Mouse (Mus musculus) intestine, embryonic 16.5 days (tissue): ENCODE measurements around the gene Synpo2. TPM values are rescaled to one million over a fixed set of nuclear protein-coding genes. Genes with fewer than 3 reads are reported as not detected.

ENCODE experiments used
- ATAC-seq: fragments of 200-750 bp; cut with Nextera tagmentation; 2 replicates; pipeline ENCODE4 v1.8.0; 2017; ENCODE audit warnings: moderate TSS enrichment, moderate library complexity
- H3K27ac ChIP-seq: fragments of 300-500 bp; sonication (generic); 2 replicates; pipeline ENCODE4 v1.5.1; 2014; ENCODE audit warnings: mild to moderate bottlenecking, low read length
- H3K27me3 ChIP-seq: fragments of 300-500 bp; sonication (generic); replicated peaks from 2 replicates; pipeline ENCODE4 v1.6.1; 2014; ENCODE audit warnings: low read length, control low read depth, mixed read lengths; ENCODE audit not compliant: control insufficient read depth, insufficient read depth
- H3K36me3 ChIP-seq: fragments of 300-500 bp; sonication (generic); 2 replicates; pipeline ENCODE4 v1.6.1; 2014; ENCODE audit warnings: low read length, control low read depth; ENCODE audit not compliant: control insufficient read depth, insufficient read depth
- H3K4me1 ChIP-seq: fragments of 300-500 bp; sonication (generic); 2 replicates; pipeline ENCODE4 v1.6.1; 2014; ENCODE audit warnings: low read length, control low read depth, mixed read lengths; ENCODE audit not compliant: control insufficient read depth, insufficient read depth
- H3K4me2 ChIP-seq: fragments of 300-500 bp; sonication (generic); 2 replicates; pipeline ENCODE4 v1.6.1; 2014; ENCODE audit warnings: low read depth, low read length, control low read depth
- H3K4me3 ChIP-seq: fragments of 300-500 bp; sonication (generic); 2 replicates; pipeline ENCODE4 v1.5.1; 2014; ENCODE audit warnings: mild to moderate bottlenecking, low read length
- H3K9ac ChIP-seq: fragments of 300-500 bp; sonication (generic); 2 replicates; pipeline ENCODE4 v1.6.1; 2014; ENCODE audit warnings: low read depth, low read length
- H3K9me3 ChIP-seq: fragments of 300-500 bp; sonication (generic); 2 replicates; pipeline ENCODE4 v1.6.1; 2016; ENCODE audit warnings: low read length, control low read depth; ENCODE audit not compliant: control insufficient read depth
- WGBS: fragments of 180-500 bp; shearing (Covaris S2); extraction: QIAGEN DNeasy Blood & Tissue Kit; methylation state at CpG from one replicate; pipeline ENCODE4 v1.1.7; 2014; 5-methylcytosine and 5-hydroxymethylcytosine counted together
- polyA plus RNA-seq: library from polyadenylated mRNA; unstranded; fragments of >200 nt; fragmentation: Nextera tagmentation; extraction: Ambion mirVana; gene quantifications from 2 replicates; pipeline ENCODE4 v1.2.1, GENCODE M21; 2015

Synpo2 gene
- polyA plus RNA-seq: 27.8 and 29.5 TPM in 2 replicates

- Histone ChIP-seq H3K4me2 (peak within 1 kb of the TSS; percentile 69), H3K9ac (peak within 1 kb of the TSS; percentile 74), H3K27ac (peak within 1 kb of the TSS; percentile 75), H3K36me3 (no peaks in the 10 kb centered on the region), H3K27me3 (no peaks in the 10 kb centered on the region), H3K9me3 (no peaks in the 10 kb centered on the region; the same call in 1 of the 2 replicates), H3K4me3 (peak within 1 kb of the TSS; percentile 68), H3K4me1 (peaks cover 5% of the 10 kb centered on the region)
- 1% methylated on average over 20 of the region's 20 CpGs for WGBS
- ATAC-seq: peak; percentile 88
Measured at GRCm38 (mm10) chr3:123235921-123236320, at the start of gene Synpo2. Gene Synpo2 (minus strand): TSS chr3:123236149.

GRCm38 (mm10) chr3:123285649-123286048, 49.7 kb upstream of the Synpo2 start:
- Histone ChIP-seq H3K27me3 (no peaks in the 10 kb centered on the region), H3K4me1 (peaks cover 2% of the 10 kb centered on the region; the same call in 1 of the 2 replicates), H3K9me3 (no peaks in the 10 kb centered on the region), H3K4me2 (no peak overlapping the region), H3K27ac (no peak overlapping the region), H3K9ac (no peak overlapping the region), H3K4me3 (no peak overlapping the region), H3K36me3 (peaks cover 10% of the 10 kb centered on the region)
- no peak for ATAC-seq

GRCm38 (mm10) chr3:123284284-123284683, 48.3 kb upstream of the Synpo2 start:
- 95% methylated on average over 5 of the region's 5 CpGs for WGBS
- Histone ChIP-seq H3K9me3 (no peaks in the 10 kb centered on the region), H3K4me2 (no peak overlapping the region), H3K9ac (no peak overlapping the region), H3K27ac (no peak overlapping the region), H3K4me3 (no peak overlapping the region), H3K27me3 (no peaks in the 10 kb centered on the region), H3K36me3 (peaks cover 14% of the 10 kb centered on the region), H3K4me1 (peaks cover 2% of the 10 kb centered on the region; the same call in 1 of the 2 replicates)
- no peak for ATAC-seq

- Histone ChIP-seq H3K4me3 (no peak overlapping the region), H3K27ac (no peak overlapping the region), H3K27me3 (no peaks in the 10 kb centered on the region), H3K4me2 (no peak overlapping the region), H3K9me3 (no peaks in the 10 kb centered on the region), H3K4me1 (peaks cover 2% of the 10 kb centered on the region; the same call in 1 of the 2 replicates), H3K36me3 (peaks cover 19% of the 10 kb centered on the region), H3K9ac (no peak overlapping the region)
- ATAC-seq: peak; percentile 94
- 81% methylated on average over 12 of the region's 12 CpGs for WGBS
Measured at GRCm38 (mm10) chr3:123282866-123283615, 47.1 kb upstream of the Synpo2 start.

- peak overlapping the region; percentile 80 for H3K4me3 ChIP-seq
- H3K9me3 ChIP-seq: no peaks in the 10 kb centered on the region
- 0% methylated on average over 25 of the region's 25 CpGs for WGBS
- peak overlapping the region; percentile 88 for H3K9ac ChIP-seq
- H3K27ac ChIP-seq: peak overlapping the region; percentile 87
- H3K4me1 ChIP-seq: 0 out of 2 replicates have a peak, but pooled peaks cover 5% of the 10 kb centered on the region
- ATAC-seq: peak; percentile 70
- H3K27me3 ChIP-seq: no peaks in the 10 kb centered on the region
- peaks cover 16% of the 10 kb centered on the region for H3K36me3 ChIP-seq
- peak overlapping the region; percentile 68 for H3K4me2 ChIP-seq
Measured at GRCm38 (mm10) chr3:123267741-123268201, 31.8 kb upstream of the Synpo2 start.

GRCm38 (mm10) chr3:123266753-123267651, 31.1 kb upstream of the Synpo2 start, which contains the start of gene Sec24d:
Gene Sec24d (plus strand): TSS chr3:123267455.
- H3K4me1 ChIP-seq: 0 out of 2 replicates have a peak, but pooled peaks cover 5% of the 10 kb centered on the region
- H3K9me3 ChIP-seq: no peaks in the 10 kb centered on the region
- H3K4me2 ChIP-seq: peak within 1 kb of the TSS; percentile 68
- H3K4me3 ChIP-seq: peak within 1 kb of the TSS; percentile 80
- ATAC-seq: peak; percentile 92
- 2% methylated on average over 67 of the region's 68 CpGs for WGBS
- H3K27ac ChIP-seq: peak within 1 kb of the TSS; percentile 87
- 0 out of 2 replicates have a peak, but pooled peaks cover 10% of the 10 kb centered on the region for H3K36me3 ChIP-seq
- H3K9ac ChIP-seq: peak within 1 kb of the TSS; percentile 88
- no peaks in the 10 kb centered on the region for H3K27me3 ChIP-seq

GRCm38 (mm10) chr3:123264706-123265105, 28.8 kb upstream of the Synpo2 start:
- no peaks in the 10 kb centered on the region for H3K9me3 ChIP-seq
- 40% methylated on average over 6 of the region's 6 CpGs for WGBS
- peak overlapping the region; percentile 41 for H3K9ac ChIP-seq
- no peak for ATAC-seq
- H3K27ac ChIP-seq: no peak overlapping the region
- 0 out of 2 replicates have a peak, but pooled peaks cover 3% of the 10 kb centered on the region for H3K36me3 ChIP-seq
- H3K4me2 ChIP-seq: peak overlapping the region; percentile 36; the same call in 1 of the 2 replicates
- 0 out of 2 replicates have a peak, but pooled peaks cover 5% of the 10 kb centered on the region for H3K4me1 ChIP-seq
- H3K27me3 ChIP-seq: no peaks in the 10 kb centered on the region
- peak overlapping the region; percentile 30 for H3K4me3 ChIP-seq

GRCm38 (mm10) chr3:123258709-123259108, 22.8 kb upstream of the Synpo2 start:
- no peak for ATAC-seq
- no peak overlapping the region for H3K9ac ChIP-seq
- no peaks in the 10 kb centered on the region for H3K36me3 ChIP-seq
- H3K4me2 ChIP-seq: no peak overlapping the region
- no peak overlapping the region for H3K4me3 ChIP-seq
- H3K27ac ChIP-seq: no peak overlapping the region
- no peaks in the 10 kb centered on the region for H3K4me1 ChIP-seq
- no peaks in the 10 kb centered on the region for H3K27me3 ChIP-seq
- H3K9me3 ChIP-seq: no peaks in the 10 kb centered on the region
- WGBS: 69% methylated on average over 4 of the region's 4 CpGs
